Mouse (Mus musculus): ENCODE measurements around the gene Ago1.
A peak's percentile ranks its signal among the peaks of the same experiment; 100 is the strongest.

Gene Ago1

GRCm38 (mm10) chr4:126473031-126473430, 4.6 kb upstream of the Ago1 start:
- no peak for DNase-seq (ENCODE audit: low spot score)

DNA sequence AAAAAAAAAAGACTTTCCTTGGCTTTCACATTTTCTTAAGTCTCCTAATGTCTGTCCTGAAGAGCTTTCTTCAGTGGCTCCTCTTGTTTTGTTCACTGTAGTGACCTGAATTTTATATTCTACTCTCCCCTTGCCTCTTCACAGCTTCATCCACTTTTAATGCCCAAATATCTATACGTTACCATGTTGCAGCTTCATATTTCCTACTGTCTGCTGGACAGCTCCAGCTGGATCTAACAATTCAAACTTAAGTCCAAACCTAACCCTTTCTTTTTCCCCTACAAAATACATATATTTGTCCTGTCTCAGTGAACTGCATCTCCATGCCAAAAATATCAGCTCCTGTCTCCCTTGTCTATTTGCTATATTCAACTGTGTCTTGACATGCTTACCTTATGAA, 951 bp upstream of the Ago1 start:
- DNase-seq (ENCODE audit: low spot score): no peak

DNA sequence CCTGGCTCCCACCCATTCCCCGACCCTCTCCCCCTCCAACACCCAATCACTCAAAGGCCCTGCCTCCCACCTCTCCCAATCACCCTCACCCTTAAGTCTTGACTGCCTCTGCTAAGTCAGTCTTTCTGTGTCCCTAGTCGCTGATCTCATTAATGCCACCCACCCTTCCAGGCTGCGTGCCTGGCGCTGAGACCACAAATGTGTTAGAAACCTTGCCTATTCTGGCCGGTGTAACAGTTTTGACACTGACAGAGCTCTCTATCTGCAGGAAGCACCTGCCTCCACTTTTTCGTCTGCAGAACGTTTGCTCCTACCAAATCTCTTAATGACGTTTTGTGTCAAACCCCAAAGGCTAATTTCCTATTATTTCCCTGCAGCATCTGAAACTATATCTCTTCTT, 542 bp upstream of the Ago1 start:
- no peak for DNase-seq (ENCODE audit: low spot score)

DNA sequence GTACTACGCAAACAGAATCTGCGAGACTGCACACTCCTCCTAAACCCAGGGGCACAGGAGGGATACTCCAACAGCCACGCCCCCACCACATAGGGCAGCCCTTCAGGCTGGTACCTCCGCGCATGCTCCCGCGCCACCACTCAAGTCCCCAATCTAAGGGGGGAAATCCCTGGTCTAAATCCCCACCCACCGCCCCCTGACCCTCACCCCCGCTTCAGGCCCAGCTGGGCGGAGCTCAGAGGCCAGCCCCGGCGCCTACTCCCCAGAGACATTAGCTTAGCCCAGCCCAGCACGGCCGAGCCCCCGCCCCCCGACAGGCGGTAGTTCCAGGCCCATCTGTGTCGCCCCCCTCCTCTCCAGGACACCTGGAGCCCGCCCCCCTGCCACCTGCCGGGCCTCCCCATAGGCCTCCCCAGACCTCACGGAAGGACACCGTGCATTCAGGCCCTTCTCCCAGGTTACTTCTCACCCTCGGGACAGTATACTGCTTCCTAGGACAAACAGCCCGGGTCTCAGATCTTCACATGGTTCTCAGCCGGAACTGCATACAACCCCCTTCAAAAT, 580 bp downstream of the Ago1 start:
- no peak for DNase-seq (ENCODE audit: low spot score)

DNA sequence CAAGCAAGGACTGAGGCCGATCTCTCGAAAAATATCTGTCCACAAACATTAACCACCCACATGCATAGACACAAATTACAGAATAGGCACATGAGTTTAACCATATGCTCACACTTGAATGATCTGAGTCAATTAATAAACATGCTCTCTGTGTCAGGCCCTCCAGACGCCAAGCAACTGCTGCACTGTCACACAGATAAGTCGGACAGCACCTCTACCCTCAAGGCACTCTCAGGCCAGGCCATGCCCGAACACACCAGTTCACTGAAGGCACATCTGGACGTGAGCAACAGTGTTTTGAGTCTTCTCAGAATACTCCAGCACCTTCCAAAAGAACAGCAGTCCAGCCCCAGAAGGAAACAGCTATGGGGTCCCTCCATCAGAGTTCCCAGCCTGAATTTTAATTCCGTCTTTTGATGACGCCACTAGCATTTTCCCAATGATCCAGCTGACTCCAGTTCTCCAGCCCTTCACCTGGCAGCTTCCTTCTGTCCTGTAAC, 2.1 kb downstream of the Ago1 start:
- no peak for DNase-seq (ENCODE audit: low spot score)

- no peak for DNase-seq (ENCODE audit: low spot score)
These were observed 2.5 kb downstream of the Ago1 start for GRCm38 (mm10) chr4:126465843-126466242.

GRCm38 (mm10) chr4:126464892-126465235, 3.5 kb downstream of the Ago1 start:
- DNase-seq (ENCODE audit: low spot score): no peak

- DNase-seq (ENCODE audit: low spot score): no peak
These were observed 4.0 kb downstream of the Ago1 start for GRCm38 (mm10) chr4:126464189-126464891.

DNA sequence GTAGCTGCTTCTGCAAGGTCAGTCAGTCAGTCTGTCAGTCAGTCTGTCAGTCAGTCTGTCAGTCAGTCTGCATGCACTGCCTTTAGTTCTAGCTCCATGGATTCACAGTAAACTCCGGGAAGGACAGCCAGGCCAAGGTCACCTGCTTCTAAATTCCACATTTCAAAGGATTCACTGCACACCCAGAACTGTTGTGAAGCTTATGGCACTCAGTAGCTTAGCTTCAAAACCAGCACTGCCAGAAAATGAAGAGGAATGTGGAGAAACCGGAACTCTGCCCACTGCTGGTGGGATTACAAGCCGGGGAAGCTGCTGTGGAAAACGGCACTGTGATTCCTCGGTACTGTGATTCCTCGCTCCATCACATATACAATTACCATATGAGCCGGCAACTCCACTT, 12.9 kb downstream of the Ago1 start:
- no peak for DNase-seq (ENCODE audit: low spot score)

GRCm38 (mm10) chr4:126454547-126455254, 13.7 kb downstream of the Ago1 start:
- no peak for DNase-seq (ENCODE audit: low spot score)

DNA sequence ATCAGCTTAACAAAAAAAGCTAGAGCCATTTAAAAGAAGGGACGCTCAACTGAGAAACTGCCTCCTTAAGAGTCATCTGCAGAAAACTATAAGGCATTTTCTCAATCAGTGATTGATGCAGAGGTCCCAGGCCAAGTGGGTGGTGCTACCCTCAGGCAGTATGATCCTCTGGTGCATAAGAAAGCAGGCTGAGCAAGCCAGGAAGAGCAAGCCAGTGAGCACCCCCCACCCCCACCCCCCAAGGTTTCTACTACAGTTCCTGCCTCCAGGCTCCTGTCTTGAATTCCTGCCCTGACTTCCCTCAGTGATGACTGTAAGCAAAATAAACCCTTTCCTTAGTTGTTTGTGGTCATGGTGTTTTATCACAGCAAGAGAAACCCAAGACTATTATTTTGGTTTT, 18.1 kb downstream of the Ago1 start:
- DNase-seq (ENCODE audit: low spot score): no peak

DNA sequence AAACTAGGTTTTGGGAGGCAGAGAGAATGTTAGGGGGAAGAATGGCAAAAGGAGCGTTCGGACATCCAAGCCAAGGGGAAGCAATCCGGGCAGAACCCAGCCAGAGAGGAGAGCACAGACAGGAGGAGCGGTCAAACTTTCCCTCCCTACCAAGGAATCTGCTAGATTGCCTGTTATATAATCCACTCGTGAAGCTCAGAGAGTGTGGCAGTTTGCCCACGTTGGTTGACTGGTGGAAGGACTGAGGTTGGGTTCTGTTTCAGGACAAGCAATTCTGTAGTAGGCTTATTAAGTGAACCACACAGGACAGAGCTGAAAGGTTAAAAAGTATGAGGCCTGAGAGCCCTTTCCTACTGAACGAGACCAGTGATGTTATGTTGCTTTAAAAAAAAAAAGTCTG, 21.3 kb downstream of the Ago1 start:
- DNase-seq (ENCODE audit: low spot score): no peak

GRCm38 (mm10) chr4:126444528-126444927, 23.9 kb downstream of the Ago1 start:
- DNase-seq (ENCODE audit: low spot score): no peak

GRCm38 (mm10) chr4:126438261-126438660, 30.1 kb downstream of the Ago1 start:
- DNase-seq (ENCODE audit: low spot score): no peak

DNA sequence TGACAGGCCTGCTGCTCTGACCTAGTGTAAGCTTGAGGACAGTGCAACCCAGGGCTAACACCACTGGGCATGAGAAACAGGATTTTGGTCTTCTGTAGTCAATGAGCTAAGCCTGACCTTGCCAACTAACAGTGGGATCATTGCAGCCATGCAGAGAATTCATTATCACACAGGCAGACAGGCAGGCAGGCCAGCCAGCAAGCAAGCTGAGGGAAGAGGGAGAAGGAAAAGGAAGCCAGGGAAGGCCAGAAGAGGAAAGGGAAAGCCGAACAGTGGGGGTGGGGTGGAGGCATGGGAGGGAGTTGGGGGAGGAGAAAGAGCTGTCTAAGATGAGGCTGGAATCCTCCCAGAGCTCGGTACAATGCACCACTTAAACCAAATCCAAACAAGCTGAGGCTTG, 32.1 kb downstream of the Ago1 start:
- DNase-seq (ENCODE audit: low spot score): no peak

GRCm38 (mm10) chr4:126434094-126434493, 34.3 kb downstream of the Ago1 start:
- DNase-seq (ENCODE audit: low spot score): no peak

- DNase-seq (ENCODE audit: low spot score): no peak
These were observed 35.2 kb downstream of the Ago1 start for GRCm38 (mm10) chr4:126433175-126433574.

GRCm38 (mm10) chr4:126431746-126432145, 36.6 kb downstream of the Ago1 start:
- DNase-seq (ENCODE audit: low spot score): no peak

DNA sequence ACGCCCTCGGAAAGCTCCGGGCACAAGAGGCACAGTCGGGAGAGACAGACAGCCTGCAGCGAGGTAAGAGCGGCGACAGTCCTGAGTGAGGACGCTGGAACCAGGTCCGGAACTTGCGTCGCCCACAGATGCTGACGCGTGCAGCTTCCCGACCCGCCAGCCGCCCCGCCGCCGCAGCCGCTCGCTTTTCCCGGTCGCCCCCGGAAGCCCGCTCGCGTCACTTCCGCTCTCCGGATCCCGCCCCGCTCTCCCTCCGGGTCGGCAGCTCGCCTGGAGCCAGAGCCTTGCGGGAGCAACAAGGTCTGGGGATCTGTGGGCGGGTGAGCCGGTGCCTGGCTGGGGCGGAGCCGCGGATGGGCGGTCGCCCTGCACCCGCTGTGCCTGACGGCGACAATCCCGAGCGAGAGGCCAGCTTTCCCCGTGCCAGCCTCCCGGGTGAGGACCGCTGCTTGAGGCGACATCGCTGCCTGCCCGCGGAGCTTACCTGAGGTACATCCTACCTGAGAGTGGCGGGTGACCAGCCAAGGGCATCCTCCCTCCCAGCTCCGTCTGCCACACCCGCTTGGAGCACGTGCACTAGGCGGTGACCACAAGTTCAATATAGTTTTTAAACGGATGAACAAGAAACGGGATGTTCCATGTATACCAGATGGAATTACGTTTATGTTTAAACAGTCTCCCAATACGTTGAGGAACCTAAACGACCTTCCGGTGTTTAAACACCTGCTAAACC, 38.9 kb downstream of the Ago1 start, which contains the start of gene Ago3:
TSS of gene Ago3 (minus strand) at position 210 of the 733 bp plus-strand sequence.
- peak; percentile 69 for DNase-seq (ENCODE audit: low spot score)

GRCm38 (mm10) chr4:126428682-126429346, 39.6 kb downstream of the Ago1 start:
- no peak for DNase-seq (ENCODE audit: low spot score)

- DNase-seq (ENCODE audit: low spot score): no peak
These were observed 44.5 kb downstream of the Ago1 start for GRCm38 (mm10) chr4:126423866-126424265.

- no peak for DNase-seq (ENCODE audit: low spot score)
These were observed 52.7 kb downstream of the Ago1 start for GRCm38 (mm10) chr4:126415707-126416106.

All from urinary bladder, postnatal 10 days (tissue).